ENCODE assay signal across 10 mouse cellular contexts in genomic region chr6:15321551-15321974, GRCm38 (mm10).
DNase-seq lines count a peak whose midpoint lies in the region; ATAC-seq lines count a peak whose summit lies in the region.
"Had no signal": no experiment of that assay in that cellular context is flagged by ENCODE, and none has a peak within 500 bp of the region (broad histone marks: within the 10 kb centered on the region; RNA-seq: fewer than 3 reads in every experiment).

No protein-coding gene starts in this region.

- peak overlapping the region; percentile 51; the same call in 1 of the 2 replicates for H3K27ac ChIP-seq in intestine, embryonic 16.5 days (ENCODE audit: low read length)
- H3K27ac ChIP-seq: liver, embryonic 12.5 days had no signal

- ATAC-seq in intestine, embryonic 16.5 days: peak; percentile 28; the same call in 1 of the 2 replicates
- ATAC-seq in megakaryocyte, adult 5-6 weeks (ENCODE audit: poor library complexity, severe bottlenecking): no peak
- ATAC-seq: liver, embryonic 12.5 days had no signal

- no peak overlapping the region for H3K4me2 ChIP-seq in intestine, embryonic 16.5 days (ENCODE audit: low read depth, low read length)
- H3K4me2 ChIP-seq: liver, embryonic 12.5 days had no signal

- H3K4me3 ChIP-seq in intestine, embryonic 16.5 days (ENCODE audit: low read length): no peak overlapping the region
- H3K4me3 ChIP-seq: liver, embryonic 12.5 days had no signal

- no peaks in the 10 kb centered on the region for H3K36me3 ChIP-seq in intestine, embryonic 16.5 days (ENCODE audit: control insufficient read depth, insufficient read depth, low read length)
- H3K36me3 ChIP-seq: liver, embryonic 12.5 days had no signal

- no peaks in the 10 kb centered on the region for H3K4me1 ChIP-seq in intestine, embryonic 16.5 days (ENCODE audit: control insufficient read depth, insufficient read depth, low read length)
- H3K4me1 ChIP-seq: liver, embryonic 12.5 days had no signal

- H3K9ac ChIP-seq in intestine, embryonic 16.5 days (ENCODE audit: low read depth, low read length): no peak overlapping the region
- H3K9ac ChIP-seq: liver, embryonic 12.5 days had no signal

- no peaks in the 10 kb centered on the region for H3K27me3 ChIP-seq in intestine, embryonic 16.5 days (replicated peaks; ENCODE audit: control insufficient read depth, insufficient read depth, low read length)
- H3K27me3 ChIP-seq: liver, embryonic 12.5 days had no signal

- 44% methylated on average over 2 of the region's 2 CpGs for WGBS in intestine, embryonic 16.5 days

- no peaks in the 10 kb centered on the region for H3K9me3 ChIP-seq in intestine, embryonic 16.5 days (ENCODE audit: control insufficient read depth, low read length)
- H3K9me3 ChIP-seq: liver, embryonic 12.5 days had no signal

- DNase-seq in heart, adult 18-20 months: peak; percentile 7 to 11
- no peak for DNase-seq in heart, postnatal 4 days
- DNase-seq in 3T3-L1 (ENCODE audit: low read depth, low spot score): peak; percentile 34
- peak; percentile 13 for DNase-seq in embryo, embryonic 11.5 days (ENCODE audit: low read depth, low spot score)
- no peak for DNase-seq in c-Kit-positive CD71-positive TER-119-positive erythroid progenitor cells, embryonic 14.5 days (ENCODE audit: low spot score)
- no peak for DNase-seq in cerebellum, postnatal 14 days
- DNase-seq: cerebellum, adult 8-10 months had no signal

Comparison
In these comparisons a context has a peak if more than half of its experiments do, and no peak if none do; other contexts are left out.
1. DNase-seq: peak in heart, adult 18-20 months (2 of 2), 3T3-L1 (single experiment) and embryo, embryonic 11.5 days (single experiment); none in heart, postnatal 4 days (single experiment), c-Kit-positive CD71-positive TER-119-positive erythroid progenitor cells, embryonic 14.5 days (single experiment) and cerebellum, postnatal 14 days (0 of 2).